Mouse (Mus musculus): ENCODE results near the gene Gpd2.

DNA sequence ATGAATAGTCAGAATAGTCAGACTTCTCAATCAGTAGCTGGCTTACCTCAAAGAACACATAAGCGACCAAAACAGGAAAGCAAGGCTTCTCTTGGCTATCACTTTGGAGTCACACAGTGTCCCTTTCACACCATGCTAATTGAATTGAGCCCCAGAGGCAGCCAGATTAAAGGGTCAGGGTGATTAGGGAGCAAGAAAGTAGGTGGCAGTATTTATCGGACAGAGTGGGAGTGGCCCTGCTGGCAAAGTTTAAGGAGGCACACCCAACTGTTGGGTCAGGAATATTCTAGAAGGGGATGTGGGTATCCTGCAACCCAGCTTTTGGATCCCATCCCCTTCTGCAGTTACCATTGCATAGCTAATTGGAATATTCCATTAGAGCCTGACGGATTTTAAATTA is 80.9 kb downstream of the Gpd2 start:
- TF ChIP-seq MAFK (IDR thresholded peaks at IDR 0.05; ENCODE audit: insufficient read depth, low read depth, low read length) (no peak), HCFC1 (IDR thresholded peaks at IDR 0.05; ENCODE audit: borderline replicate concordance, insufficient read depth, low read length) (no peak)

Measured in ES-E14 (cell line).